Mouse (Mus musculus): ENCODE results near the gene Cdkl2. TPM values are rescaled to one million over a fixed set of nuclear protein-coding genes. Genes with fewer than 3 reads are reported as not detected.

The Cdkl2 gene
- polyA plus RNA-seq, 1 experiment from 2014 or later = 0.93 TPM

- no peaks in the 10 kb centered on the region for H3K4me1 ChIP-seq (ENCODE audit: control insufficient read depth, insufficient read depth, low read length)
- H3K9me3 ChIP-seq (ENCODE audit: control insufficient read depth, low read length) = no peaks in the 10 kb centered on the region
- ATAC-seq (ENCODE audit: insufficient read depth, low FRiP score, low TSS enrichment) = no peak
- no peak overlapping the region for H3K27ac ChIP-seq (ENCODE audit: low read depth, low read length)
- H3K4me3 ChIP-seq (ENCODE audit: low read depth, low read length) = no peak overlapping the region
- no peak overlapping the region for H3K4me2 ChIP-seq (ENCODE audit: low read depth)
- WGBS = 75% methylated on average over 7 of the region's 7 CpGs
- no peak for DNase-seq (ENCODE audit: low spot score)
- no peak overlapping the region for H3K9ac ChIP-seq (ENCODE audit: low read length)
- no peaks in the 10 kb centered on the region for H3K36me3 ChIP-seq (ENCODE audit: control insufficient read depth, insufficient read depth, low read length)
- no peaks in the 10 kb centered on the region for H3K27me3 ChIP-seq (ENCODE audit: control insufficient read depth, insufficient read depth, low read length)
These were observed 31.9 kb downstream of the Cdkl2 start for GRCm38 (mm10) chr5:92011756-92012155.

DNA sequence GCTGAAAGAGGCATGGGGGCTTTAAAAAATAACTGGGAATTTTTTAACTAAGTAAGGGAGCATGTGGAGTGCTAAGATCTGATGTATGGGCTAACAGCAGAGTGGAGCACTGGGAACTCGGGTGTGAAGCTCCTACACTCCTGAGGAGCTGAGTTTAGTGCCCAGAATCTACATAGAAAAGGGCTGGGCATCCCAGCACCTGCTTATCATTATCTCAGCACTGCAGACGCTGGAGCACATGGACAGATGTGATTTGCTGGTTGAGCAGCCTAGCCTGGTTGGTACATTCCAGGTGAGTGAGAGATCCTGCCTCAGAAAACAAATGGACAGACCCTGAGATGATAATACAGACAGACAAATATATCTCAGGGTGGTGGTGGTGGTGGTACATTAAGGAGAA is 33.9 kb downstream of the Cdkl2 start:
- Histone ChIP-seq H3K4me2 (ENCODE audit: low read depth) (no peak overlapping the region), H3K27me3 (ENCODE audit: control insufficient read depth, insufficient read depth, low read length) (no peaks in the 10 kb centered on the region), H3K27ac (ENCODE audit: low read depth, low read length) (no peak overlapping the region), H3K9me3 (ENCODE audit: control insufficient read depth, low read length) (no peaks in the 10 kb centered on the region), H3K4me3 (ENCODE audit: low read depth, low read length) (no peak overlapping the region), H3K4me1 (ENCODE audit: control insufficient read depth, insufficient read depth, low read length) (no peaks in the 10 kb centered on the region), H3K9ac (ENCODE audit: low read length) (no peak overlapping the region), H3K36me3 (ENCODE audit: control insufficient read depth, insufficient read depth, low read length) (no peaks in the 10 kb centered on the region)
- no peak for ATAC-seq (ENCODE audit: insufficient read depth, low FRiP score, low TSS enrichment)
- no peak for DNase-seq (ENCODE audit: low spot score)
- 21% methylated on average over 2 of the region's 2 CpGs for WGBS

- H3K27me3 ChIP-seq (ENCODE audit: control insufficient read depth, insufficient read depth, low read length) = no peaks in the 10 kb centered on the region
- H3K4me1 ChIP-seq (ENCODE audit: control insufficient read depth, insufficient read depth, low read length) = no peaks in the 10 kb centered on the region
- no peaks in the 10 kb centered on the region for H3K9me3 ChIP-seq (ENCODE audit: control insufficient read depth, low read length)
- H3K27ac ChIP-seq (ENCODE audit: low read depth, low read length) = no peak overlapping the region
- DNase-seq (ENCODE audit: low spot score) (peak; percentile 16), ATAC-seq (ENCODE audit: insufficient read depth, low FRiP score, low TSS enrichment) (no peak)
- no peak overlapping the region for H3K4me3 ChIP-seq (ENCODE audit: low read depth, low read length)
- H3K4me2 ChIP-seq (ENCODE audit: low read depth) = no peak overlapping the region
- H3K9ac ChIP-seq (ENCODE audit: low read length) = no peak overlapping the region
- WGBS = 72% methylated on average over 2 of the region's 2 CpGs
- H3K36me3 ChIP-seq (ENCODE audit: control insufficient read depth, insufficient read depth, low read length) = no peaks in the 10 kb centered on the region
These were observed 40.7 kb downstream of the Cdkl2 start for GRCm38 (mm10) chr5:92003011-92003410.

- no peak for DNase-seq (ENCODE audit: low spot score)
- H3K9ac ChIP-seq (ENCODE audit: low read length) = no peak overlapping the region
- no peaks in the 10 kb centered on the region for H3K27me3 ChIP-seq (ENCODE audit: control insufficient read depth, insufficient read depth, low read length)
- no peaks in the 10 kb centered on the region for H3K4me1 ChIP-seq (ENCODE audit: control insufficient read depth, insufficient read depth, low read length)
- ATAC-seq (ENCODE audit: insufficient read depth, low FRiP score, low TSS enrichment) = no peak
- 69% methylated on average over 2 of the region's 2 CpGs for WGBS
- H3K27ac ChIP-seq (ENCODE audit: low read depth, low read length) = no peak overlapping the region
- H3K4me2 ChIP-seq (ENCODE audit: low read depth) = no peak overlapping the region
- H3K4me3 ChIP-seq (ENCODE audit: low read depth, low read length) = no peak overlapping the region
- H3K36me3 ChIP-seq (ENCODE audit: control insufficient read depth, insufficient read depth, low read length) = no peaks in the 10 kb centered on the region
- no peaks in the 10 kb centered on the region for H3K9me3 ChIP-seq (ENCODE audit: control insufficient read depth, low read length)
These were observed 42.9 kb downstream of the Cdkl2 start for GRCm38 (mm10) chr5:92000770-92001169.

DNA sequence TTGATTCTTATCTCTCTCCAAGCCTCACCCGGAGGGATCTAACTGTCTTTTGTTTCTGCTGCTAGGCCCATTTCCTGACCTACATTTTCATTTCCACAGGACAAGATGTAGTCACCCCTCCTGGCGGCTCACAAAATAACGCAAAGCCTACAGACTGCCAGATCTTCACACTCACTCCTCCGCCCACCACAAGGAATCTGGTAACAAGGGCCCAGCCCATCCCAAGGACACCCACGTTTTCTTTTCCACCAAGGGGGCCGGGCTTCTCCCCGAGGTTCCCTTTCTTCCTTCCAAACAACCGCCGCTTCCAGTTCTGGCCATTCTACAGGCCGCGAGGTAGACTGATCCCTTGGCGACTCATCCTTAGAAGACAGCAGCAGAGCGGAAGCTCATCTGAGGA is 49.1 kb downstream of the Cdkl2 start:
- no peaks in the 10 kb centered on the region for H3K36me3 ChIP-seq (ENCODE audit: control insufficient read depth, insufficient read depth, low read length)
- DNase-seq (ENCODE audit: low spot score) (no peak), ATAC-seq (ENCODE audit: insufficient read depth, low FRiP score, low TSS enrichment) (no peak)
- H3K9ac ChIP-seq (ENCODE audit: low read length) = no peak overlapping the region
- H3K4me1 ChIP-seq (ENCODE audit: control insufficient read depth, insufficient read depth, low read length) = no peaks in the 10 kb centered on the region
- no peaks in the 10 kb centered on the region for H3K27me3 ChIP-seq (ENCODE audit: control insufficient read depth, insufficient read depth, low read length)
- H3K4me2 ChIP-seq (ENCODE audit: low read depth) = no peak overlapping the region
- H3K27ac ChIP-seq (ENCODE audit: low read depth, low read length) = no peak overlapping the region
- no peaks in the 10 kb centered on the region for H3K9me3 ChIP-seq (ENCODE audit: control insufficient read depth, low read length)
- H3K4me3 ChIP-seq (ENCODE audit: low read depth, low read length) = no peak overlapping the region
- WGBS = 70% methylated on average over 13 of the region's 13 CpGs

DNA sequence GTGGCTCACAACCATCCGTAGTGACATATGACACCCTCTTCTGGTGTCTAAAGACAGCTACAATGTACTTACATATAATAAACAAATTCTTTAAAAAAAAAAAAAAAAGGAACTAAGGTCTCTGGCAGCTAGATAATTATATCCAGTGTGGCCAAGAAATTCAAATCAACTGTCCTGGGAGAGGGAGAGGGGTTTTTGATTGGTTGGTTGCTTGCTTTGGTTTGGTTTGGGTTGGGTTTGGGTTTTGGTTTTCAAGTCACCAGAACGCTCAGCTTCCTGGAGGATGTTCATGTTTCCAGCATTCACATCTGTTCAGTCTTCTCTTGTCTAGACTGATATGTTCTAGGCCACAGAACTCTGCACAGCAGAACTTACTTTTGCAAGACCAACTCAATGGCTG is 50.6 kb downstream of the Cdkl2 start:
- ATAC-seq (ENCODE audit: insufficient read depth, low FRiP score, low TSS enrichment) (no peak), DNase-seq (ENCODE audit: low spot score) (no peak)
- no peaks in the 10 kb centered on the region for H3K36me3 ChIP-seq (ENCODE audit: control insufficient read depth, insufficient read depth, low read length)
- no peaks in the 10 kb centered on the region for H3K4me1 ChIP-seq (ENCODE audit: control insufficient read depth, insufficient read depth, low read length)
- H3K9me3 ChIP-seq (ENCODE audit: control insufficient read depth, low read length) = no peaks in the 10 kb centered on the region
- no peak overlapping the region for H3K4me2 ChIP-seq (ENCODE audit: low read depth)
- H3K27me3 ChIP-seq (ENCODE audit: control insufficient read depth, insufficient read depth, low read length) = no peaks in the 10 kb centered on the region
- 95% methylated on average over 2 of the region's 2 CpGs for WGBS
- no peak overlapping the region for H3K27ac ChIP-seq (ENCODE audit: low read depth, low read length)
- H3K4me3 ChIP-seq (ENCODE audit: low read depth, low read length) = no peak overlapping the region
- no peak overlapping the region for H3K9ac ChIP-seq (ENCODE audit: low read length)

- no peaks in the 10 kb centered on the region for H3K4me1 ChIP-seq (ENCODE audit: control insufficient read depth, insufficient read depth, low read length)
- H3K9me3 ChIP-seq (ENCODE audit: control insufficient read depth, low read length) = no peaks in the 10 kb centered on the region
- no peaks in the 10 kb centered on the region for H3K27me3 ChIP-seq (ENCODE audit: control insufficient read depth, insufficient read depth, low read length)
- 71% methylated on average over 6 of the region's 6 CpGs for WGBS
- no peak overlapping the region for H3K9ac ChIP-seq (ENCODE audit: low read length)
- H3K4me2 ChIP-seq (ENCODE audit: low read depth) = no peak overlapping the region
- no peak for DNase-seq (ENCODE audit: low spot score)
- H3K27ac ChIP-seq (ENCODE audit: low read depth, low read length) = no peak overlapping the region
- H3K36me3 ChIP-seq (ENCODE audit: control insufficient read depth, insufficient read depth, low read length) = no peaks in the 10 kb centered on the region
- ATAC-seq (ENCODE audit: insufficient read depth, low FRiP score, low TSS enrichment) = no peak
- H3K4me3 ChIP-seq (ENCODE audit: low read depth, low read length) = no peak overlapping the region
These were observed 52.3 kb downstream of the Cdkl2 start for GRCm38 (mm10) chr5:91991191-91991937.

- no peak overlapping the region for H3K4me3 ChIP-seq (ENCODE audit: low read depth, low read length)
- ATAC-seq (ENCODE audit: insufficient read depth, low FRiP score, low TSS enrichment) (no peak), DNase-seq (ENCODE audit: low spot score) (no peak)
- H3K27ac ChIP-seq (ENCODE audit: low read depth, low read length) = no peak overlapping the region
- no peaks in the 10 kb centered on the region for H3K4me1 ChIP-seq (ENCODE audit: control insufficient read depth, insufficient read depth, low read length)
- no peaks in the 10 kb centered on the region for H3K36me3 ChIP-seq (ENCODE audit: control insufficient read depth, insufficient read depth, low read length)
- H3K9me3 ChIP-seq (ENCODE audit: control insufficient read depth, low read length) = no peaks in the 10 kb centered on the region
- H3K9ac ChIP-seq (ENCODE audit: low read length) = no peak overlapping the region
- no peaks in the 10 kb centered on the region for H3K27me3 ChIP-seq (ENCODE audit: control insufficient read depth, insufficient read depth, low read length)
- H3K4me2 ChIP-seq (ENCODE audit: low read depth) = no peak overlapping the region
- 83% methylated on average over 9 of the region's 9 CpGs for WGBS
These were observed 54.4 kb downstream of the Cdkl2 start for GRCm38 (mm10) chr5:91989261-91989660.

GRCm38 (mm10) chr5:91987799-91988198 is 55.9 kb downstream of the Cdkl2 start:
- no peak overlapping the region for H3K9ac ChIP-seq (ENCODE audit: low read length)
- no peaks in the 10 kb centered on the region for H3K4me1 ChIP-seq (ENCODE audit: control insufficient read depth, insufficient read depth, low read length)
- no peak overlapping the region for H3K27ac ChIP-seq (ENCODE audit: low read depth, low read length)
- H3K9me3 ChIP-seq (ENCODE audit: control insufficient read depth, low read length) = no peaks in the 10 kb centered on the region
- H3K4me3 ChIP-seq (ENCODE audit: low read depth, low read length) = no peak overlapping the region
- H3K27me3 ChIP-seq (ENCODE audit: control insufficient read depth, insufficient read depth, low read length) = no peaks in the 10 kb centered on the region
- 90% methylated on average over 2 of the region's 2 CpGs for WGBS
- ATAC-seq (ENCODE audit: insufficient read depth, low FRiP score, low TSS enrichment) (no peak), DNase-seq (ENCODE audit: low spot score) (no peak)
- no peaks in the 10 kb centered on the region for H3K36me3 ChIP-seq (ENCODE audit: control insufficient read depth, insufficient read depth, low read length)
- H3K4me2 ChIP-seq (ENCODE audit: low read depth) = no peak overlapping the region
